Mouse (Mus musculus) spleen, postnatal 14 days (tissue): ENCODE data around the gene Smc5.

ENCODE experiments used
- DNase-seq, 2 experiments: peaks; one replicate each; pipeline ENCODE4 v3.0.0; 2021 to 2022; ENCODE audit warnings: low spot score in 2 of 2

The Smc5 gene

GRCm38 (mm10) chr19:23189744-23190143 lies 84.0 kb downstream of the Smc5 start:
- no peak for DNase-seq

- no peak for DNase-seq
Measured at GRCm38 (mm10) chr19:23188986-23189385, 84.7 kb downstream of the Smc5 start.

- DNase-seq, result no peak
Measured at GRCm38 (mm10) chr19:23187732-23188131, 86.0 kb downstream of the Smc5 start.

GRCm38 (mm10) chr19:23184068-23184467 lies 89.6 kb downstream of the Smc5 start:
- no peak for DNase-seq

- DNase-seq, result no peak
Measured at GRCm38 (mm10) chr19:23183493-23183892, 90.2 kb downstream of the Smc5 start.

- DNase-seq, result no peak
Measured at GRCm38 (mm10) chr19:23178533-23178932, 95.2 kb downstream of the Smc5 start.

- no peak for DNase-seq
Measured at GRCm38 (mm10) chr19:23175511-23175910, 98.2 kb downstream of the Smc5 start.

GRCm38 (mm10) chr19:23175090-23175489 lies 98.6 kb downstream of the Smc5 start:
- DNase-seq, result no peak

GRCm38 (mm10) chr19:23171136-23171535 lies 102.6 kb downstream of the Smc5 start:
- no peak for DNase-seq

- no peak for DNase-seq
Measured at GRCm38 (mm10) chr19:23170476-23170875, 103.2 kb downstream of the Smc5 start.

GRCm38 (mm10) chr19:23169659-23170050 lies 104.0 kb downstream of the Smc5 start:
- no peak for DNase-seq

- DNase-seq, result no peak
Measured at GRCm38 (mm10) chr19:23168899-23169658, 104.6 kb downstream of the Smc5 start.

- DNase-seq, result no peak
Measured at GRCm38 (mm10) chr19:23166550-23167284, 107.0 kb downstream of the Smc5 start.

- no peak for DNase-seq
Measured at GRCm38 (mm10) chr19:23164651-23165240, 109.0 kb downstream of the Smc5 start.

- DNase-seq, result no peak
Measured at GRCm38 (mm10) chr19:23163361-23163760, 110.3 kb downstream of the Smc5 start.

GRCm38 (mm10) chr19:23162877-23163276 lies 110.8 kb downstream of the Smc5 start:
- DNase-seq, result no peak

- DNase-seq, result no peak
Measured at GRCm38 (mm10) chr19:23162387-23162809, 111.3 kb downstream of the Smc5 start.

- no peak for DNase-seq
Measured at GRCm38 (mm10) chr19:23159780-23160395, 113.8 kb downstream of the Smc5 start.
